Mouse (Mus musculus) midbrain, embryonic 15.5 days (tissue): ENCODE results near the gene Gm32687. TPM values are rescaled to one million over a fixed set of nuclear protein-coding genes. Genes with fewer than 3 reads are reported as not detected.
"Not testable (repeated sequence)": the region's sequence is repeated elsewhere in the genome, so short reads cannot be mapped to it uniquely, and the experiment has no call there.

Experiments used
- ATAC-seq: fragments of 200-750 bp; cut with Nextera tagmentation; replicated peaks from 2 replicates; pipeline ENCODE4 v1.8.0; 2017; ENCODE audit warnings: moderate TSS enrichment
- H3K27ac ChIP-seq: fragments of 300-500 bp; sonication (generic); 2 replicates; pipeline ENCODE4 v1.5.1; 2015; ENCODE audit warnings: mild to moderate bottlenecking, inconsistent platforms
- H3K27me3 ChIP-seq: fragments of 300-500 bp; sonication (generic); replicated peaks from 2 replicates; pipeline ENCODE4 v1.6.1; 2015; ENCODE audit warnings: inconsistent platforms
- H3K36me3 ChIP-seq: fragments of 300-500 bp; sonication (generic); replicated peaks from 2 replicates; pipeline ENCODE4 v1.6.1; 2015; ENCODE audit warnings: inconsistent platforms
- H3K4me1 ChIP-seq: fragments of 300-500 bp; sonication (generic); 2 replicates; pipeline ENCODE4 v1.6.1; 2015; ENCODE audit warnings: inconsistent platforms
- H3K4me2 ChIP-seq: fragments of 300-500 bp; sonication (generic); 2 replicates; pipeline ENCODE4 v1.6.1; 2015; ENCODE audit warnings: inconsistent platforms, mild to moderate bottlenecking, moderate library complexity
- H3K4me3 ChIP-seq: fragments of 300-500 bp; sonication (generic); 2 replicates; pipeline ENCODE4 v1.5.1; 2015; ENCODE audit warnings: mild to moderate bottlenecking, inconsistent platforms
- H3K9ac ChIP-seq: fragments of 300-500 bp; sonication (generic); 2 replicates; pipeline ENCODE4 v1.6.1; 2015; ENCODE audit warnings: mild to moderate bottlenecking, inconsistent platforms
- H3K9me3 ChIP-seq: fragments of 300-500 bp; sonication (generic); 2 replicates; pipeline ENCODE4 v1.6.1; 2016; ENCODE audit warnings: inconsistent platforms
- WGBS: fragments of 180-500 bp; shearing (Covaris S2); methylation state at CpG from one replicate; pipeline ENCODE4 v1.1.7; 2015; ENCODE audit warnings: mixed read lengths; 5-methylcytosine and 5-hydroxymethylcytosine counted together
- polyA plus RNA-seq: library from polyadenylated mRNA; unstranded; fragments of >200 nt; fragmentation: Nextera tagmentation; extraction: Ambion mirVana; gene quantifications from 2 replicates; pipeline ENCODE4 v1.2.1, GENCODE M21; 2015

Gene Gm32687
- polyA plus RNA-seq, result 9.1 and 11.7 TPM in 2 replicates

GRCm38 (mm10) chr10:81863409-81864407, at the start of gene Gm32687:
Gm32687 (plus strand) TSS chr10:81863934.
- not testable (repeated sequence) for H3K36me3 ChIP-seq, H3K9ac ChIP-seq, H3K9me3 ChIP-seq, H3K4me1 ChIP-seq, H3K27ac ChIP-seq, H3K27me3 ChIP-seq
- Histone ChIP-seq H3K4me3 (0 out of 2 replicates have a peak within 1 kb of the TSS, but pooled peaks have one; percentile 12), H3K4me2 (0 out of 2 replicates have a peak within 1 kb of the TSS, but pooled peaks have one; percentile 20)
- 29% methylated on average over 5 of the region's 49 CpGs for WGBS
- ATAC-seq, result peak; percentile 100

GRCm38 (mm10) chr10:81846219-81846618, 17.5 kb upstream of the Gm32687 start:
- not testable (repeated sequence) for H3K36me3 ChIP-seq, H3K9ac ChIP-seq, H3K4me2 ChIP-seq, ATAC-seq, H3K4me1 ChIP-seq, H3K27ac ChIP-seq, H3K9me3 ChIP-seq, H3K27me3 ChIP-seq, H3K4me3 ChIP-seq
- no CpG with 5 or more reads among the region's 18 CpGs for WGBS

GRCm38 (mm10) chr10:81929842-81930743, 66.4 kb downstream of the Gm32687 start, which contains the start of gene Zfp781:
Zfp781 (minus strand) TSS chr10:81930480.
- not testable (repeated sequence) for H3K9ac ChIP-seq, H3K4me3 ChIP-seq, H3K4me1 ChIP-seq, H3K4me2 ChIP-seq, H3K27ac ChIP-seq, H3K36me3 ChIP-seq, H3K27me3 ChIP-seq, H3K9me3 ChIP-seq
- WGBS, result no CpG with 5 or more reads among the region's 43 CpGs
- peak; percentile 99 for ATAC-seq

Other genes starting within 250 kb of the Gm32687 start
- gene Sirt6, start 236.1 kb upstream of the Gm32687 start, polyA plus RNA-seq, result 60.1 and 60.4 TPM in 2 replicates
- gene Ankrd24, start 235.4 kb upstream of the Gm32687 start, polyA plus RNA-seq, result 19.1 and 20.2 TPM in 2 replicates
- gene Gm10778, start 214.9 kb upstream of the Gm32687 start, polyA plus RNA-seq, result 6.6 and 6.9 TPM in 2 replicates
- gene Zfp433, start 159.1 kb upstream of the Gm32687 start, polyA plus RNA-seq, result 16.9 and 18.5 TPM in 2 replicates
- gene Gm3055, start 92.8 kb upstream of the Gm32687 start, polyA plus RNA-seq, result 16.4 and 20.8 TPM in 2 replicates
- gene Gm4767, start 51.7 kb upstream of the Gm32687 start, polyA plus RNA-seq, result 3.3 and 3.6 TPM in 2 replicates
- 6.7 and 7.5 TPM in 2 replicates for gene Zfp781, start 66.5 kb downstream of the Gm32687 start, polyA plus RNA-seq
- gene Zfp873, start 184.2 kb downstream of the Gm32687 start, polyA plus RNA-seq, result 17.3 and 17.8 TPM in 2 replicates
- 6.1 and 7.4 TPM in 2 replicates for gene BC024063, start 219.4 kb downstream of the Gm32687 start, polyA plus RNA-seq